Mouse (Mus musculus) cerebellum, postnatal 14 days (tissue): ENCODE measurements around the gene Rubcn.

Experiments
- DNase-seq, 2 experiments: peaks; one replicate each; pipeline ENCODE4 v3.0.0; 2021; ENCODE audit warnings: mixed read lengths in 2 of 2

Gene Rubcn

GRCm38 (mm10) chr16:32815160-32815605 is 62.4 kb downstream of the Rubcn start:
- DNase-seq: no peak

DNA sequence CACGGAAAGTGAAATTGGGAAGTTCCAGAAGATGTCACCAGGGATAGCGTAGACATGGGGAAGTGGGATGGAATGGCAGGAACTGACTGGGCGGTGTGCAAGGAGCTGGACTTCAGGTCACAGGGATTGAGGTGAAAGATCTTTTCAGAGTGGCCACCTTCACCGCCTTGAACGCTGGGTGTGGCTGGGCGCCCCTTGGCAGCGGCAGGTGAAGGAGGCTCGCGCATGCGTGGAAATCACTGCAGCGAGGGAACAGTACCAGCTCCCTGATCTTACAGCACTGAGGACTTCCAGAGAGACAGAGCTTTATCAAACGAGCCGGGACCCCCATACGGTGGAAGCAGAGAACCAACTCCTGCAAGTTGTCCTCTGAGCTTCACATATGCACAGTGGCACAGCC is 63.0 kb downstream of the Rubcn start:
- peak; percentile 52 to 58 for DNase-seq

- no peak for DNase-seq
Measured at GRCm38 (mm10) chr16:32813771-32814170, 63.8 kb downstream of the Rubcn start.

DNA sequence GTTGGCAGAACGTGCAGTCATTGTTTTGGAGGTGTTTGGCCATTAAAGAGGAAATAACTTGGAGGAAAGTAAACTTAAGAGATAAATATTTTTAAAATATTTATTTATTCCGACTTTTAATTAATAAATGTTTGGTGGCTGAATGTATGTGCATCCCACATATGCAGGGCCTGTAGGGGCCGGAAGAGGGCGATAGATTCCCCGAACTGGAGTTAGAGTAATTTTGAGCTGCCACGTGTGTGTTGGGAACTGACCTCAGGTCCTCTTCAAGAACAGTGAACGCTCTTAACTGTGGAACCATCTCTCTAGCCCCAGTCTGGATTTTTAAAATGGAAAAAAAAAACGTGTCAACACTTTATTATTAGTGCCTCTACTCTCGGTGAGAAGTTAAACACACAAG is 64.2 kb downstream of the Rubcn start:
- DNase-seq: no peak

GRCm38 (mm10) chr16:32812888-32813361 is 64.6 kb downstream of the Rubcn start:
- peak; percentile 85 to 94 for DNase-seq

GRCm38 (mm10) chr16:32810321-32810720 is 67.2 kb downstream of the Rubcn start, which contains the start of gene Smbd1:
Gene Smbd1 (minus strand): TSS chr16:32810477.
- no peak for DNase-seq

GRCm38 (mm10) chr16:32807408-32808185 is 70.0 kb downstream of the Rubcn start:
- DNase-seq: no peak

DNA sequence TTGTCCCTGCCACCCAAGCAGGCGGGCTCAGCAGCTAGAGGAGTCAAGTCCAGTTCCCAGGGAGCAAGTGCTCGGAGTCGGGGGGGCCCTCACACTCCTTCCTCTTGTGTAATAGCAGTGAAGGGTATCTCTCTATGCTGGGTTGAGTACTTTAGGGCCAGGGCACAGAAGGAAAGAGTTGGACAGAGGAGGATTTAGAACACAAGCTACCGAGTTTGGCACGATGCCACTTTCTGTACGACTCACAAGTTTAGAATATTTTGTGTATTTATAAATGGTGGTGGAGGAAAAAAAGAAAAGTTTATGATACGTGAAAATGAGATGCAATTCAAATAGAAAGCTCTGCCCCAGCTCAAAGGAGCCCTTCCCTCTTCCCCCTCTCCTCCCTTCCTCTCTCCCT is 72.4 kb downstream of the Rubcn start:
- DNase-seq: peak in 1 of 2 experiments; percentile 16

DNA sequence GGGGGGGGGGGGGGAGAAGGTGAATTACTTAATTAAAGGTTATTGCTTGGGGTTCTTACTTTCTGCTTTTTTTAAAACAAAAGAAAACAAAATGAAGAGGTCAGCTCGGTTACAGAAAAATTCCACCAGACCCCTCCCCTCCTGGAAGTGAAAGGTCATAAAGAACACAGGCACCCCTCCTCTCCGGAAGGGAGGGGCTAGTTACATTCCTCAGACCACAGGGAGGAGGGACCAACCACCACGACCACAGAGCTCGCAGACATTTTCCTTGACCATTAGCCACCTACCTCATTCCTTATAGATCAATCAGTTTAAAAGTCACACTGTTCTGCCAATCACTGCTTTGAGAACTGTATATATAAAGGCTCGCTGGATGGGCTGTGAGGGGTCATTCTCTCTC is 73.7 kb downstream of the Rubcn start:
- DNase-seq: no peak

- DNase-seq: peak; percentile 88 to 90
Measured at GRCm38 (mm10) chr16:32803252-32803853, 74.2 kb downstream of the Rubcn start.

GRCm38 (mm10) chr16:32797426-32797689 is 80.2 kb downstream of the Rubcn start, which contains the start of gene Muc20:
Gene Muc20 (minus strand): TSS chr16:32797435.
- no peak for DNase-seq

- DNase-seq: no peak
Measured at GRCm38 (mm10) chr16:32796676-32797425, 80.7 kb downstream of the Rubcn start.

GRCm38 (mm10) chr16:32795177-32795576 is 82.4 kb downstream of the Rubcn start:
- no peak for DNase-seq

- no peak for DNase-seq
Measured at GRCm38 (mm10) chr16:32790056-32790455, 87.5 kb downstream of the Rubcn start.

DNA sequence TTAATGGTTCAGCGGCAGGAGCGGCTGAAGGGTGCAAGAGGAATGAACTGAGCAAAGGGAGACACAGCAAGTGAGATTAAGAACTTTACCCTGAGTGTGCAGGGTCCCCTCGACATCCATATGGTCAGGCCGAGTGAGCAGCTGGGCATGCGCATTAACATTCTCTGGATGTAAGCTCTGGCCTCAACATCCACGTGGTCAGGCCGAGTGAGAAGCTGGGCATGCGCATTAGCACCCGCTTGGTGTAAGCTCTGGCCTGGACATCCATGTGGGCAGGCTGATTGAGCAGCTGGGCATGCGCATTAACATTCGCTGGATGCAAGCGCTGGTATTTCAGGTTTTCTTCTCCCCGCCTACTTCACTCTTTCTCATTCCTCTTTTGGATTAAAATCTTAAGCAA is 92.7 kb downstream of the Rubcn start:
- DNase-seq: peak in 1 of 2 experiments; percentile 22

DNA sequence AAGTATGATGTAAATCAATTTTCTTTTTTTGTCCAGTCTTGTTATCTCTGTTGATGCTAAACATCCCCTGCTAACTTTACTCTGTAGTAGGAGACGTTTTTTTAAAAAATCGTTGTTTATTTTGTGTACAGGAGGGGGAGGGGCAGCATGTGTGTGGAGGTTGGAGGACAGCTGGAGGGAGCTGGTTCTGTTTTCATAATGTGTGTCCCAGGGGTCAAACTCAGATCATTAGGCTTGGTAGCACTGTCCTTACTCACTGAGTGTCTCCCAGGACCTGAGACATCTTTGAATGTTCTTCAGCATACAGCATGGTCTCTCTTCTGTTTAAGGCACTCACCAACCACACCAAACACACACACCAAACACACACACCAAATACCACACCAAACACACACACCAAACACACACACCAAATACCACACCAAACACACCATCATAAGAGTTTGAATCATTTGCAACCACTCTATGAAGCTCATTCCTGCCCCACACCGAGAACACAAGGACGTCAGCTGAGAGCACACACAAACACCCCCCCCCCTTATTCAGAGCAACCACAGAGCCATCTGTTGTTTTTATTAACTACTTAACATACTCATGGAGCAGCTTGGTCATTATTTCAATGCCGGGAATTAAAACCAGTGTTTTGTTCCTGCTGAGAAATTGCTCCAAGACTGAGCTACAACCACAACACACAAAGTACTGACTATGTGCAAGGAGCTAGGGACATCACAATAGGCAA is 94.1 kb downstream of the Rubcn start:
- DNase-seq: no peak

DNA sequence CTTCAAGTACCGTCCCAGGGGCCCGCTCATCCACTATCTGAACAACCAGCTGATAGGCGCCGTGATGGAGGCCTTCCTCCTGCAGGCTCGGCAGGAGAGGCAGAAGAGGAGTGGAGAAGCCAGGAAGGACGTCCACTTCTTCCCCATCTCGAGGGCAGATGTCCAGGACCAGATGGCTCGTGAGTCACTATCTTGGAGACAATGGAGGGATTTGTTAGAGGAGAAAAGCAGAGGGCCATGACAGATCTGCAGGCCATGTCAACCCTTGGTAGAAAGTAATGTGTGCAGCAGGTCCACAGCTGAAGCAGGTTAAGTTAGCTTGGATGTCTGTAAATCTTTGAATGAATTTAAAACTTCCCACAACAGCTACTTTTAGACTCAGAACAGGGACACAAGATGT is 98.6 kb downstream of the Rubcn start:
- peak in 1 of 2 experiments; percentile 17 for DNase-seq

- DNase-seq: no peak
Measured at GRCm38 (mm10) chr16:32776676-32777075, 100.9 kb downstream of the Rubcn start.
